ENCODE assay signal across 9 mouse cellular contexts in genomic region chr14:122064519-122064918, GRCm38 (mm10). TPM values are rescaled to one million over a fixed set of nuclear protein-coding genes. Genes with fewer than 3 reads are reported as not detected.
DNase-seq lines count a peak whose midpoint lies in the region; ATAC-seq lines count a peak whose summit lies in the region.
"Had no signal": no experiment of that assay in that cellular context is flagged by ENCODE, and none has a peak within 500 bp of the region (broad histone marks: within the 10 kb centered on the region; RNA-seq: fewer than 3 reads in every experiment).

No protein-coding gene starts in this region.

- no peak overlapping the region for H3K4me2 ChIP-seq in intestine, embryonic 14.5 days (ENCODE audit: low read length)
- H3K4me2 ChIP-seq in intestine, embryonic 15.5 days (replicated peaks) = no peak overlapping the region
- H3K4me2 ChIP-seq in neural tube, embryonic 11.5 days (ENCODE audit: low read depth) = no peak overlapping the region
- H3K4me2 ChIP-seq: neural tube, embryonic 12.5 days had no signal

- no peak overlapping the region for H3K27ac ChIP-seq in intestine, embryonic 14.5 days (ENCODE audit: low read depth)
- H3K27ac ChIP-seq in intestine, embryonic 15.5 days = no peak overlapping the region
- no peak overlapping the region for H3K27ac ChIP-seq in embryonic facial prominence, embryonic 10.5 days (replicated peaks)
- H3K27ac ChIP-seq in neural tube, embryonic 11.5 days (ENCODE audit: low read depth, low read length) = no peak overlapping the region
- H3K27ac ChIP-seq: neural tube, embryonic 12.5 days had no signal

- no peaks in the 10 kb centered on the region for H3K9me3 ChIP-seq in intestine, embryonic 14.5 days (ENCODE audit: control insufficient read depth, low read length)
- H3K9me3 ChIP-seq in intestine, embryonic 15.5 days = no peaks in the 10 kb centered on the region
- H3K9me3 ChIP-seq in embryonic facial prominence, embryonic 10.5 days = no peaks in the 10 kb centered on the region
- no peaks in the 10 kb centered on the region for H3K9me3 ChIP-seq in neural tube, embryonic 11.5 days (ENCODE audit: control insufficient read depth, low read length)
- H3K9me3 ChIP-seq: neural tube, embryonic 12.5 days had no signal

- no peaks in the 10 kb centered on the region for H3K4me1 ChIP-seq in intestine, embryonic 14.5 days (replicated peaks; ENCODE audit: control insufficient read depth, insufficient read depth, low read length)
- H3K4me1 ChIP-seq in intestine, embryonic 15.5 days (replicated peaks) = peaks cover 5% of the 10 kb centered on the region; the same call in 1 of the 2 replicates
- peaks cover 2% of the 10 kb centered on the region; the same call in 1 of the 2 replicates for H3K4me1 ChIP-seq in embryonic facial prominence, embryonic 10.5 days
- H3K4me1 ChIP-seq in neural tube, embryonic 11.5 days (ENCODE audit: control insufficient read depth, insufficient read depth, low read length) = no peaks in the 10 kb centered on the region
- H3K4me1 ChIP-seq: neural tube, embryonic 12.5 days had no signal

- WGBS in intestine, embryonic 14.5 days = 2% methylated on average over 2 of the region's 2 CpGs
- 3% methylated on average over 2 of the region's 2 CpGs for WGBS in intestine, embryonic 15.5 days
- 12% methylated on average over 2 of the region's 2 CpGs for WGBS in embryonic facial prominence, embryonic 10.5 days
- WGBS in neural tube, embryonic 11.5 days = 11% methylated on average over 2 of the region's 2 CpGs

- no peak overlapping the region for H3K4me3 ChIP-seq in intestine, embryonic 14.5 days (ENCODE audit: low read depth, low read length)
- H3K4me3 ChIP-seq in intestine, embryonic 15.5 days (replicated peaks) = no peak overlapping the region
- no peak overlapping the region for H3K4me3 ChIP-seq in embryonic facial prominence, embryonic 10.5 days
- H3K4me3 ChIP-seq in neural tube, embryonic 11.5 days (ENCODE audit: low read depth, low read length) = no peak overlapping the region
- H3K4me3 ChIP-seq: neural tube, embryonic 12.5 days had no signal

- no peaks in the 10 kb centered on the region for H3K27me3 ChIP-seq in intestine, embryonic 14.5 days (replicated peaks; ENCODE audit: control insufficient read depth, insufficient read depth, low read length)
- no peaks in the 10 kb centered on the region for H3K27me3 ChIP-seq in intestine, embryonic 15.5 days (replicated peaks)
- H3K27me3 ChIP-seq in embryonic facial prominence, embryonic 10.5 days (replicated peaks; ENCODE audit: low read depth, poor library complexity, severe bottlenecking) = no peaks in the 10 kb centered on the region
- no peaks in the 10 kb centered on the region for H3K27me3 ChIP-seq in neural tube, embryonic 11.5 days (ENCODE audit: control insufficient read depth, insufficient read depth, low read length)
- H3K27me3 ChIP-seq: neural tube, embryonic 12.5 days had no signal

- H3K9ac ChIP-seq in intestine, embryonic 14.5 days (ENCODE audit: low read length) = no peak overlapping the region
- H3K9ac ChIP-seq in intestine, embryonic 15.5 days = no peak overlapping the region
- no peak overlapping the region for H3K9ac ChIP-seq in neural tube, embryonic 11.5 days (ENCODE audit: low read length)
- H3K9ac ChIP-seq: neural tube, embryonic 12.5 days had no signal

- ATAC-seq in intestine, embryonic 14.5 days (replicated peaks; ENCODE audit: low FRiP score, low TSS enrichment, low read depth) = no peak
- no peak; the same call in 1 of the 2 replicates for ATAC-seq in intestine, embryonic 15.5 days
- no peak for ATAC-seq in neural tube, embryonic 11.5 days (ENCODE audit: insufficient read depth, low FRiP score, low TSS enrichment)

- peak; percentile 89 for DNase-seq in intestine, embryonic 14.5 days (ENCODE audit: low spot score)
- DNase-seq in adrenal gland, postnatal 25 days = peak; percentile 54
- peak; percentile 71 for DNase-seq in embryonic facial prominence, embryonic 10.5 days (ENCODE audit: low spot score)
- DNase-seq in heart, postnatal 36 days = peak; percentile 71 to 83
- DNase-seq in left cerebral cortex, postnatal 14 days (ENCODE audit: low spot score in 2 of 2) = peak; percentile 61 to 73
- peak; percentile 66 for DNase-seq in neural tube, embryonic 11.5 days (ENCODE audit: low spot score)
- peak; percentile 58 to 78 for DNase-seq in thymus, adult 18-20 months

- intact Hi-C loops in heart, postnatal 36 days (cut with DNase I) = loop anchor here (1.0 to 10.0 kb wide), 3 partner anchors 66 to 812 kb away; partner anchors contain the start of gene Zic2
- intact Hi-C loops in left cerebral cortex, postnatal 14 days (cut with DNase I) = loop anchor here (1.0 to 5.0 kb wide), 2 partner anchors 67 to 197 kb away; no protein-coding TSS in a partner anchor

- H3K36me3 ChIP-seq in intestine, embryonic 14.5 days (ENCODE audit: control insufficient read depth, insufficient read depth, low read length) = no peaks in the 10 kb centered on the region
- H3K36me3 ChIP-seq in intestine, embryonic 15.5 days = no peaks in the 10 kb centered on the region
- H3K36me3 ChIP-seq in embryonic facial prominence, embryonic 10.5 days (replicated peaks) = no peaks in the 10 kb centered on the region
- no peaks in the 10 kb centered on the region for H3K36me3 ChIP-seq in neural tube, embryonic 11.5 days (ENCODE audit: control insufficient read depth, insufficient read depth, low read length)
- H3K36me3 ChIP-seq: neural tube, embryonic 12.5 days had no signal

RNA-seq across cellular contexts. Expression of gene Timm8a2, which starts 30.0 kb away (rescaled TPM):
- not detected in 2 replicates for polyA plus RNA-seq in intestine, embryonic 14.5 days (2014; fragmentation: Nextera tagmentation; extraction: Ambion mirVana)
- not detected in 2 replicates for polyA plus RNA-seq in intestine, embryonic 15.5 days (2015; fragmentation: Nextera tagmentation; extraction: Ambion mirVana)
- total RNA-seq in adrenal gland, postnatal 25 days (2021) = not detected in 2 replicates
- polyA plus RNA-seq in embryonic facial prominence, embryonic 10.5 days (2016; fragmentation: Nextera tagmentation; extraction: Ambion mirVana) = not detected in 2 replicates
- not detected for total RNA-seq in heart, postnatal 36 days (2021)
- total RNA-seq in left cerebral cortex, postnatal 14 days (2021) = under 1 TPM in 1 of 2 experiments, not detected in 1; 0.38 TPM
- not detected in 2 replicates for polyA plus RNA-seq in neural tube, embryonic 11.5 days (2014; fragmentation: Nextera tagmentation; extraction: Ambion mirVana)
- polyA plus RNA-seq: neural tube, embryonic 12.5 days had no signal

RNA-seq across cellular contexts. Expression of gene Tm9sf2, which starts 42.3 kb away (rescaled TPM):
- 191 and 195 TPM in 2 replicates for polyA plus RNA-seq in intestine, embryonic 14.5 days (2014; fragmentation: Nextera tagmentation; extraction: Ambion mirVana)
- polyA plus RNA-seq in intestine, embryonic 15.5 days (2015; fragmentation: Nextera tagmentation; extraction: Ambion mirVana) = 247 and 273 TPM in 2 replicates
- total RNA-seq in adrenal gland, postnatal 25 days (2021) = 143 and 162 TPM in 2 replicates
- 120 and 124 TPM in 2 replicates for polyA plus RNA-seq in embryonic facial prominence, embryonic 10.5 days (2016; fragmentation: Nextera tagmentation; extraction: Ambion mirVana)
- 100 to 1,000 TPM; 128 to 132 TPM for total RNA-seq in heart, postnatal 36 days (2021)
- total RNA-seq in left cerebral cortex, postnatal 14 days (2021) = 100 to 1,000 TPM; 102 TPM
- polyA plus RNA-seq in neural tube, embryonic 11.5 days (2014; fragmentation: Nextera tagmentation; extraction: Ambion mirVana) = 132 and 136 TPM in 2 replicates
